Mouse (Mus musculus) myocyte (in vitro differentiated cells): ENCODE results near the gene Zfhx3.

ENCODE experiments used
- CEBPB ChIP-seq: IDR thresholded peaks from 2 replicates; pipeline ENCODE4 v1.6.1; 2011; ENCODE audit warnings: mild to moderate bottlenecking, moderate library complexity; ENCODE audit not compliant: poor library complexity, insufficient read depth, severe bottlenecking
- E2F4 ChIP-seq: IDR thresholded peaks from one replicate; pipeline ENCODE4 v1.6.1; 2011; ENCODE audit warnings: mild to moderate bottlenecking, control low read depth, moderate library complexity; ENCODE audit not compliant: insufficient read depth
- MAX ChIP-seq: IDR thresholded peaks from one replicate; pipeline ENCODE4 v1.6.1; 2011; ENCODE audit warnings: low read depth, mild to moderate bottlenecking, control low read depth
- MYOD1 ChIP-seq, 3 experiments: IDR thresholded peaks; one replicate each; pipeline ENCODE4 v1.6.1; 2011; ENCODE audit warnings: control low read depth in 2 of 3, low read depth in 2 of 3, mild to moderate bottlenecking in 2 of 3, moderate library complexity in 1 of 3; ENCODE audit not compliant: insufficient read length in 2 of 3, control insufficient read depth in 1 of 3
- MYOG ChIP-seq, 3 experiments: IDR thresholded peaks; one replicate each; pipeline ENCODE4 v1.6.1; 2011; ENCODE audit warnings: control low read depth in 2 of 3, low read depth in 2 of 3, mild to moderate bottlenecking in 2 of 3; ENCODE audit not compliant: insufficient read length in 2 of 3, control insufficient read depth in 1 of 3, insufficient read depth in 1 of 3
- POLR2A ChIP-seq: IDR thresholded peaks from one replicate; pipeline ENCODE4 v1.6.1; 2011; ENCODE audit warnings: low read depth, mild to moderate bottlenecking, control low read depth, moderate library complexity; ENCODE audit not compliant: insufficient read length
- POLR2AphosphoS2 ChIP-seq: IDR thresholded peaks from one replicate; pipeline ENCODE4 v1.6.1; 2011; ENCODE audit warnings: low read depth, control low read depth; ENCODE audit not compliant: insufficient read length
- REST ChIP-seq: IDR thresholded peaks from one replicate; pipeline ENCODE4 v1.6.1; 2011; ENCODE audit warnings: mild to moderate bottlenecking, control low read depth, moderate library complexity; ENCODE audit not compliant: insufficient read depth, insufficient read length
- SRF ChIP-seq: IDR thresholded peaks from one replicate; pipeline ENCODE4 v1.6.1; 2011; ENCODE audit warnings: low read depth; ENCODE audit not compliant: control insufficient read depth, insufficient read length
- TCF12 ChIP-seq: IDR thresholded peaks from one replicate; pipeline ENCODE4 v1.6.1; 2011; ENCODE audit warnings: mild to moderate bottlenecking, control low read depth; ENCODE audit not compliant: poor library complexity, insufficient read depth, severe bottlenecking
- USF1 ChIP-seq: IDR thresholded peaks from one replicate; pipeline ENCODE4 v1.6.1; 2011; ENCODE audit warnings: low read depth, mild to moderate bottlenecking, control low read depth, moderate library complexity

GRCm38 (mm10) chr8:108701381-108702175 lies 759.1 kb downstream of the Zfhx3 start:
- TF ChIP-seq POLR2A (no peak), TCF12 (no peak), REST (no peak), POLR2AphosphoS2 (no peak), MAX (no peak), MYOG (IDR thresholded peaks at IDR 0.05; ENCODE audit: control insufficient read depth in 1 of 3, insufficient read depth in 1 of 3, insufficient read length in 2 of 3, low read depth in 2 of 3) (no peak), MYOD1 (IDR thresholded peaks at IDR 0.05; ENCODE audit: control insufficient read depth in 1 of 3, insufficient read length in 2 of 3, low read depth in 2 of 3) (no peak), USF1 (no peak), E2F4 (no peak), SRF (no peak), CEBPB (no peak)
